Mouse (Mus musculus): Measurements from ENCODE around the gene Utrn. TPM values are rescaled to one million over a fixed set of nuclear protein-coding genes. Genes with fewer than 3 reads are reported as not detected.

Gene Utrn
- polyA plus RNA-seq, 1 experiment from 2014 or later, result 20.3 TPM

- Histone ChIP-seq H3K27ac (ENCODE audit: low read length) (no peak overlapping the region), H3K4me3 (replicated peaks; ENCODE audit: low read length) (no peak overlapping the region), H3K4me2 (ENCODE audit: low read length) (no peak overlapping the region), H3K9ac (replicated peaks; ENCODE audit: low read depth, low read length) (no peak overlapping the region), H3K4me1 (replicated peaks; ENCODE audit: control insufficient read depth, insufficient read depth, low read length) (no peaks in the 10 kb centered on the region), H3K9me3 (ENCODE audit: control insufficient read depth, low read length) (no peaks in the 10 kb centered on the region), H3K36me3 (ENCODE audit: control insufficient read depth, insufficient read depth) (no peaks in the 10 kb centered on the region), H3K27me3 (replicated peaks; ENCODE audit: control insufficient read depth, insufficient read depth, low read length) (no peaks in the 10 kb centered on the region)
- WGBS, result 82% methylated on average over 4 of the region's 4 CpGs
- ATAC-seq, result no peak
These were observed 55.3 kb downstream of the Utrn start for GRCm38 (mm10) chr10:12813881-12814280.

GRCm38 (mm10) chr10:12813211-12813811 is 55.9 kb downstream of the Utrn start:
- WGBS, result 72% methylated on average over 12 of the region's 12 CpGs
- no peak for ATAC-seq
- Histone ChIP-seq H3K27me3 (replicated peaks; ENCODE audit: control insufficient read depth, insufficient read depth, low read length) (no peaks in the 10 kb centered on the region), H3K9me3 (ENCODE audit: control insufficient read depth, low read length) (no peaks in the 10 kb centered on the region), H3K4me2 (ENCODE audit: low read length) (no peak overlapping the region), H3K9ac (replicated peaks; ENCODE audit: low read depth, low read length) (no peak overlapping the region), H3K4me1 (replicated peaks; ENCODE audit: control insufficient read depth, insufficient read depth, low read length) (no peaks in the 10 kb centered on the region), H3K36me3 (ENCODE audit: control insufficient read depth, insufficient read depth) (no peaks in the 10 kb centered on the region), H3K4me3 (replicated peaks; ENCODE audit: low read length) (no peak overlapping the region), H3K27ac (ENCODE audit: low read length) (no peak overlapping the region)

- no peaks in the 10 kb centered on the region for H3K4me1 ChIP-seq (replicated peaks; ENCODE audit: control insufficient read depth, insufficient read depth, low read length)
- ATAC-seq, result no peak
- H3K9me3 ChIP-seq (ENCODE audit: control insufficient read depth, low read length), result no peaks in the 10 kb centered on the region
- H3K27ac ChIP-seq (ENCODE audit: low read length), result no peak overlapping the region
- 84% methylated on average over 5 of the region's 5 CpGs for WGBS
- no peak overlapping the region for H3K4me3 ChIP-seq (replicated peaks; ENCODE audit: low read length)
- H3K9ac ChIP-seq (replicated peaks; ENCODE audit: low read depth, low read length), result no peak overlapping the region
- H3K27me3 ChIP-seq (replicated peaks; ENCODE audit: control insufficient read depth, insufficient read depth, low read length), result no peaks in the 10 kb centered on the region
- H3K36me3 ChIP-seq (ENCODE audit: control insufficient read depth, insufficient read depth), result no peaks in the 10 kb centered on the region
- H3K4me2 ChIP-seq (ENCODE audit: low read length), result no peak overlapping the region
These were observed 56.5 kb downstream of the Utrn start for GRCm38 (mm10) chr10:12812680-12813079.

- H3K9me3 ChIP-seq (ENCODE audit: control insufficient read depth, low read length), result no peaks in the 10 kb centered on the region
- 82% methylated on average over 2 of the region's 2 CpGs for WGBS
- H3K27ac ChIP-seq (ENCODE audit: low read length), result no peak overlapping the region
- H3K9ac ChIP-seq (replicated peaks; ENCODE audit: low read depth, low read length), result no peak overlapping the region
- no peaks in the 10 kb centered on the region for H3K36me3 ChIP-seq (ENCODE audit: control insufficient read depth, insufficient read depth)
- no peak overlapping the region for H3K4me3 ChIP-seq (replicated peaks; ENCODE audit: low read length)
- H3K4me1 ChIP-seq (replicated peaks; ENCODE audit: control insufficient read depth, insufficient read depth, low read length), result no peaks in the 10 kb centered on the region
- no peaks in the 10 kb centered on the region for H3K27me3 ChIP-seq (replicated peaks; ENCODE audit: control insufficient read depth, insufficient read depth, low read length)
- ATAC-seq, result no peak
- no peak overlapping the region for H3K4me2 ChIP-seq (ENCODE audit: low read length)
These were observed 58.3 kb downstream of the Utrn start for GRCm38 (mm10) chr10:12810816-12811215.

GRCm38 (mm10) chr10:12809702-12810101 is 59.5 kb downstream of the Utrn start:
- Histone ChIP-seq H3K9ac (replicated peaks; ENCODE audit: low read depth, low read length) (no peak overlapping the region), H3K27me3 (replicated peaks; ENCODE audit: control insufficient read depth, insufficient read depth, low read length) (no peaks in the 10 kb centered on the region), H3K36me3 (ENCODE audit: control insufficient read depth, insufficient read depth) (no peaks in the 10 kb centered on the region), H3K9me3 (ENCODE audit: control insufficient read depth, low read length) (no peaks in the 10 kb centered on the region), H3K4me2 (ENCODE audit: low read length) (no peak overlapping the region), H3K4me3 (replicated peaks; ENCODE audit: low read length) (no peak overlapping the region), H3K27ac (ENCODE audit: low read length) (no peak overlapping the region), H3K4me1 (replicated peaks; ENCODE audit: control insufficient read depth, insufficient read depth, low read length) (no peaks in the 10 kb centered on the region)
- no peak for ATAC-seq
- WGBS, result 84% methylated on average over 3 of the region's 3 CpGs

GRCm38 (mm10) chr10:12808467-12808866 is 60.7 kb downstream of the Utrn start:
- no peak for ATAC-seq
- WGBS, result 92% methylated on average over 4 of the region's 4 CpGs

GRCm38 (mm10) chr10:12807706-12808105 is 61.5 kb downstream of the Utrn start:
- Histone ChIP-seq H3K4me2 (ENCODE audit: low read length) (no peak overlapping the region), H3K9ac (replicated peaks; ENCODE audit: low read depth, low read length) (no peak overlapping the region), H3K27me3 (replicated peaks; ENCODE audit: control insufficient read depth, insufficient read depth, low read length) (no peaks in the 10 kb centered on the region), H3K36me3 (ENCODE audit: control insufficient read depth, insufficient read depth) (no peaks in the 10 kb centered on the region), H3K4me3 (replicated peaks; ENCODE audit: low read length) (no peak overlapping the region), H3K4me1 (replicated peaks; ENCODE audit: control insufficient read depth, insufficient read depth, low read length) (no peaks in the 10 kb centered on the region), H3K27ac (ENCODE audit: low read length) (no peak overlapping the region), H3K9me3 (ENCODE audit: control insufficient read depth, low read length) (no peaks in the 10 kb centered on the region)
- no peak for ATAC-seq
- 84% methylated on average over 9 of the region's 9 CpGs for WGBS

More at GRCm38 (mm10) chr10:12808467-12808866, 60.7 kb downstream of the Utrn start:
- no peak overlapping the region for H3K27ac ChIP-seq (ENCODE audit: low read length)
- no peak overlapping the region for H3K4me3 ChIP-seq (replicated peaks; ENCODE audit: low read length)
- no peaks in the 10 kb centered on the region for H3K9me3 ChIP-seq (ENCODE audit: control insufficient read depth, low read length)
- H3K9ac ChIP-seq (replicated peaks; ENCODE audit: low read depth, low read length), result no peak overlapping the region
- H3K4me2 ChIP-seq (ENCODE audit: low read length), result no peak overlapping the region
- H3K4me1 ChIP-seq (replicated peaks; ENCODE audit: control insufficient read depth, insufficient read depth, low read length), result no peaks in the 10 kb centered on the region
- H3K36me3 ChIP-seq (ENCODE audit: control insufficient read depth, insufficient read depth), result no peaks in the 10 kb centered on the region
- H3K27me3 ChIP-seq (replicated peaks; ENCODE audit: control insufficient read depth, insufficient read depth, low read length), result no peaks in the 10 kb centered on the region

GRCm38 (mm10) chr10:12805826-12806225 is 63.3 kb downstream of the Utrn start:
- no peaks in the 10 kb centered on the region for H3K36me3 ChIP-seq (ENCODE audit: control insufficient read depth, insufficient read depth)
- ATAC-seq, result no peak
- no peaks in the 10 kb centered on the region for H3K4me1 ChIP-seq (replicated peaks; ENCODE audit: control insufficient read depth, insufficient read depth, low read length)
- H3K9ac ChIP-seq (replicated peaks; ENCODE audit: low read depth, low read length), result no peak overlapping the region
- no peak overlapping the region for H3K4me3 ChIP-seq (replicated peaks; ENCODE audit: low read length)
- no peaks in the 10 kb centered on the region for H3K27me3 ChIP-seq (replicated peaks; ENCODE audit: control insufficient read depth, insufficient read depth, low read length)
- H3K4me2 ChIP-seq (ENCODE audit: low read length), result no peak overlapping the region
- 78% methylated on average over 2 of the region's 2 CpGs for WGBS
- H3K9me3 ChIP-seq (ENCODE audit: control insufficient read depth, low read length), result no peaks in the 10 kb centered on the region
- no peak overlapping the region for H3K27ac ChIP-seq (ENCODE audit: low read length)

GRCm38 (mm10) chr10:12803939-12804338 is 65.2 kb downstream of the Utrn start:
- H3K27ac ChIP-seq (ENCODE audit: low read length), result no peak overlapping the region
- no peak overlapping the region for H3K4me3 ChIP-seq (replicated peaks; ENCODE audit: low read length)
- H3K9me3 ChIP-seq (ENCODE audit: control insufficient read depth, low read length), result no peaks in the 10 kb centered on the region
- H3K36me3 ChIP-seq (ENCODE audit: control insufficient read depth, insufficient read depth), result no peaks in the 10 kb centered on the region
- H3K27me3 ChIP-seq (replicated peaks; ENCODE audit: control insufficient read depth, insufficient read depth, low read length), result no peaks in the 10 kb centered on the region
- no peak for ATAC-seq
- no peak overlapping the region for H3K4me2 ChIP-seq (ENCODE audit: low read length)
- 51% methylated on average over 1 of the region's 1 CpGs for WGBS
- no peaks in the 10 kb centered on the region for H3K4me1 ChIP-seq (replicated peaks; ENCODE audit: control insufficient read depth, insufficient read depth, low read length)
- no peak overlapping the region for H3K9ac ChIP-seq (replicated peaks; ENCODE audit: low read depth, low read length)

GRCm38 (mm10) chr10:12799416-12799815 is 69.7 kb downstream of the Utrn start:
- no peaks in the 10 kb centered on the region for H3K27me3 ChIP-seq (replicated peaks; ENCODE audit: control insufficient read depth, insufficient read depth, low read length)
- WGBS, result 95% methylated on average over 2 of the region's 2 CpGs
- ATAC-seq, result no peak

More at GRCm38 (mm10) chr10:12799416-12799815, 69.7 kb downstream of the Utrn start:
- Histone ChIP-seq H3K4me3 (replicated peaks; ENCODE audit: low read length) (no peak overlapping the region), H3K4me2 (ENCODE audit: low read length) (no peak overlapping the region), H3K9ac (replicated peaks; ENCODE audit: low read depth, low read length) (no peak overlapping the region), H3K4me1 (replicated peaks; ENCODE audit: control insufficient read depth, insufficient read depth, low read length) (peaks cover 5% of the 10 kb centered on the region; the same call in 1 of the 2 replicates), H3K27ac (ENCODE audit: low read length) (no peak overlapping the region), H3K9me3 (ENCODE audit: control insufficient read depth, low read length) (no peaks in the 10 kb centered on the region), H3K36me3 (ENCODE audit: control insufficient read depth, insufficient read depth) (no peaks in the 10 kb centered on the region)
